Mouse (Mus musculus) liver, embryonic 15.5 days (tissue): Measurements from ENCODE around the gene Mrpl45. TPM values are rescaled to one million over a fixed set of nuclear protein-coding genes. Genes with fewer than 3 reads are reported as not detected.
A peak's percentile ranks its signal among the peaks of the same experiment; 100 is the strongest.
"Not testable (repeated sequence)": the region's sequence is repeated elsewhere in the genome, so short reads cannot be mapped to it uniquely, and the experiment has no call there.

Experiments
- ATAC-seq: fragments of 200-750 bp; cut with Nextera tagmentation; 2 replicates; pipeline ENCODE4 v1.8.0; 2017; ENCODE audit warnings: moderate number of reproducible peaks, mild to moderate bottlenecking, moderate library complexity; ENCODE audit not compliant: insufficient read depth
- H3K27ac ChIP-seq: fragments of 300-500 bp; sonication (generic); replicated peaks from 2 replicates; pipeline ENCODE4 v1.5.1; 2015; ENCODE audit warnings: mild to moderate bottlenecking, inconsistent platforms
- H3K27me3 ChIP-seq: fragments of 300-500 bp; sonication (generic); 2 replicates; pipeline ENCODE4 v1.6.1; 2015; ENCODE audit warnings: mild to moderate bottlenecking, inconsistent platforms
- H3K36me3 ChIP-seq: fragments of 300-500 bp; sonication (generic); replicated peaks from 2 replicates; pipeline ENCODE4 v1.6.1; 2015; ENCODE audit warnings: moderate library complexity, mild to moderate bottlenecking, inconsistent platforms
- H3K4me1 ChIP-seq: fragments of 300-500 bp; sonication (generic); replicated peaks from 2 replicates; pipeline ENCODE4 v1.6.1; 2015; ENCODE audit warnings: inconsistent platforms
- H3K4me2 ChIP-seq: fragments of 300-500 bp; sonication (generic); 2 replicates; pipeline ENCODE4 v1.6.1; 2015; ENCODE audit warnings: moderate library complexity, mild to moderate bottlenecking, inconsistent platforms
- H3K4me3 ChIP-seq: fragments of 300-500 bp; sonication (generic); replicated peaks from 2 replicates; pipeline ENCODE4 v1.5.1; 2015; ENCODE audit warnings: mild to moderate bottlenecking, inconsistent platforms
- H3K9ac ChIP-seq: fragments of 300-500 bp; sonication (generic); 2 replicates; pipeline ENCODE4 v1.6.1; 2015; ENCODE audit warnings: moderate library complexity, mild to moderate bottlenecking, inconsistent platforms
- H3K9me3 ChIP-seq: fragments of 300-500 bp; sonication (generic); replicated peaks from 2 replicates; pipeline ENCODE4 v1.6.1; 2016; ENCODE audit warnings: inconsistent platforms
- whole genome bisulfite sequencing: fragments of 180-500 bp; shearing (Covaris S2); methylation state at CpG from one replicate; pipeline ENCODE4 v1.1.7; 2015; ENCODE audit warnings: mixed read lengths; ENCODE audit not compliant: insufficient replicate concordance; 5-methylcytosine and 5-hydroxymethylcytosine counted together
- polyA plus RNA-seq: library from polyadenylated mRNA; unstranded; fragments of >200 nt; fragmentation: Nextera tagmentation; extraction: Ambion mirVana; gene quantifications from 2 replicates; pipeline ENCODE4 v1.2.1, GENCODE M21; 2015

The Mrpl45 gene
- polyA plus RNA-seq, 1 experiment from 2014 or later, result 24.4 TPM

GRCm38 (mm10) chr11:97314110-97314509 is 1.4 kb upstream of the Mrpl45 start:
- no peak overlapping the region for H3K4me2 ChIP-seq
- no peak overlapping the region for H3K27ac ChIP-seq
- WGBS, result 72% methylated on average over 3 of the region's 3 CpGs
- H3K4me3 ChIP-seq, result no peak overlapping the region
- ATAC-seq, result no peak
- H3K9me3 ChIP-seq, result no peaks in the 10 kb centered on the region
- peaks cover 35% of the 10 kb centered on the region for H3K4me1 ChIP-seq
- H3K36me3 ChIP-seq, result no peaks in the 10 kb centered on the region
- no peak overlapping the region for H3K9ac ChIP-seq
- H3K27me3 ChIP-seq, result peaks cover 34% of the 10 kb centered on the region

DNA sequence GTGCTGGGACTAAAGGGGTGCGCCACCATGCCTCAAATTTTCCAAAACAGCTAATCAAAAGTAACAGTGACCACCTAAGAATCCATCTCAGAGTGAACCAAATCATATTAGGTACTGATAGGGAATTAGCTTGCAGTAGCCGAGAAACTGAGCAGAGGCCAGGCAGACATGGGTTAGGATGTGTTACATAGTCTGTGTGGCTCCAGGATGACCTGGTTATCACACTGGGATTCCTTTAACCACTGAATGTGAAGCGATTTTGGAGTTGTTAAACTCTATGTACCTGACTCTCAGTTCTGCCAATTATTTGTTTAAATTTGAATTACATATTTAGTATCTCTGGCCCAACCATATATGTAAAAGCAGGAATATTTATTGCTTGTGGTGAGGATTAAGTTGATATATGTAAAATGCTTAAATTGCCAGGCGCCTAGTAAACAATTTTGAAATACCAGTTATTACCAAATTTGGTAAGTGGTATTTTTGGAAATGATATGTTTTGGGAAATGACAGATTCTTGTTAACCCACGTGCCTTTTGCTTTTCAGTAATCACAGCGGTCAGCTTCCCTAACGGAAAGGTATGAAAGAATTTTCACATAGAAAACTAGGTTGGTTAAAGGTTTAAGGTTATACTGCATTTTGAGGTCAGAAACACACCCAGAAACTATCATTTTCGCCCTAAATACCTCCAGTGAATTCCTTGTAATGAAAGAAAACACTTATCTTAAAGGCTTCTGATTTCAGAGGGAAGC is 589 bp upstream of the Mrpl45 start:
- no peak for ATAC-seq
- peaks cover 26% of the 10 kb centered on the region for H3K27me3 ChIP-seq
- peaks cover 28% of the 10 kb centered on the region for H3K4me1 ChIP-seq
- WGBS, result 38% methylated on average over 8 of the region's 8 CpGs
- peak overlapping the region; percentile 58 for H3K27ac ChIP-seq
- no peaks in the 10 kb centered on the region for H3K9me3 ChIP-seq
- no peak overlapping the region; the same call in 1 of the 2 replicates for H3K9ac ChIP-seq
- no peaks in the 10 kb centered on the region for H3K36me3 ChIP-seq
- peak overlapping the region; percentile 75 for H3K4me3 ChIP-seq
- H3K4me2 ChIP-seq, result peak overlapping the region; percentile 70

DNA sequence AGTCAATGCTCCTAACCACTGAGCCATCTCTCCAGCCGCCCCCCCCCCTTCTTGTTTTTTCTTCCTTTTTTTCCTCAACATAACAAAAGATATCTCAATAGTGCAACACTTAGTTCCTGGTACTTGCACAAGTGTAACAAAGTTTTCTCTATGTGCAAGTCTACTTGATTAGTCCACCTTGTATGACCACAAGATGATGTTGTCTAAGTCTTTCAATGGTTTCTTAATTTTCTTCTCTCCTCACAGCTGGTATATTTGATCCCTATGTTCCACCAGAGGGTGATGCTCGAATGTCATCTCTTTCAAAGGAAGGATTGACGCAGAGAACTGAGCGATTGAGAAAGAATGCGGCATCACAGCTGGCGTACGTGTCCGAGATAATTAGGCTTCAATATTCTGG is 5.7 kb downstream of the Mrpl45 start:
- Histone ChIP-seq H3K4me1 (peaks cover 8% of the 10 kb centered on the region; the same call in 1 of the 2 replicates), H3K4me3 (no peak overlapping the region), H3K36me3 (peaks cover 39% of the 10 kb centered on the region), H3K27me3 (no peaks in the 10 kb centered on the region), H3K9me3 (no peaks in the 10 kb centered on the region), H3K27ac (no peak overlapping the region), H3K9ac (no peak overlapping the region), H3K4me2 (no peak overlapping the region)
- 81% methylated on average over 8 of the region's 8 CpGs for WGBS
- no peak for ATAC-seq

DNA sequence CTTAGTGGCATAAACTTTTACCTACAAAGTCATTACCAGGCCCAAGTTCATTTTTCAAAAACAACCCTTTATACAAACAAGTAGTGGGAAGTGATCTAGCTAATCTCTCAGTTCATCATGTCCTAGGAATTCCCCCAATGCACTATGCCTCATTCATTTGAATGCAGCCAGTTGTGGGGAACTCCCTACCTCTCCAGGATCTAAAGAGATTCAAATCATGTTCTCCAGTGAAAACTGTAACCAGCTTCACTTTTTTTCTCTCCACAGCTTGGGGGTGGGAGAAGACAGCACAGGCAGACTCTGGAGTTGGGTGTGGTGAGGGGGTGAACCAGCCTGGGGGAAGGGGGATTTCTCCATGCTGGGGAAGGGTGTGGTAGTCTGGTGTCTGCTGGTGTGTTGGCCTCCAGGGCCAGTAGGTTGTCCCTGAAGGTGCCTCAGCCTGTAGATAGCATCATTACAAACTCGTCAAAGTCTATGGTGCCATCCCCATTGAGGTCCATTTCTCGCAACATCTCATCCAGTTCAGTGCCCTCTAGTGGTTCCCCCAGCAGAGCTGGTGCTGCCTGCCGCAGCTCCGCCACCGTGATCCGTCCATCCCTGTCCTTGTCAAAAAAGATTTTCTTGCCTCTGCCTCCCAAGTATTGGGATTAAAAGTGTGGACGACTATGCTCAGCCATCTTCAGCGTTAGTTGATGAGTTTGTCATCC is 6.5 kb downstream of the Mrpl45 start:
- not testable (repeated sequence) for H3K4me2 ChIP-seq, H3K27me3 ChIP-seq, H3K4me3 ChIP-seq, H3K27ac ChIP-seq, H3K9me3 ChIP-seq, H3K9ac ChIP-seq, H3K4me1 ChIP-seq, ATAC-seq
- peaks cover 47% of the 10 kb centered on the region for H3K36me3 ChIP-seq
- 79% methylated on average over 8 of the region's 8 CpGs for WGBS

DNA sequence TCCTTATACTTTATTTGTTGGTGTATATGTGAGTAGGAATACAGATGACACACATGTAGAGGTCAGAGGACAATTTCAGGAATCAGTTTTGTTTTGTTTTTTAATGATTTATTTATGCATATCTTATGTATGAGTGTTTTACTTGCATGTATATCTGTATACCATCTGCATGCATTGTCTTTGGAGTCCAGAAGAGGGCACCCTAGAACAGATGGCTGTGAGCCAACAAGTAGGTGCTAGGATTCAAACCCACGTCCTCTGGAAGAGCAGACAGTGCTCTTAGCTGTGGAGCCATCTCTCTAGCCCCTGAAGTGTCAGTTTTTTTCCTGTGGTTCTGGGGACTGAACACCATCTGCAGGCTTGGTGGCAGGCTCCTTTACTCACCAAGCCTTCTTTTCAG is 9.7 kb downstream of the Mrpl45 start:
- no peaks in the 10 kb centered on the region for H3K27me3 ChIP-seq
- ATAC-seq, result no peak
- H3K4me3 ChIP-seq, result no peak overlapping the region
- H3K4me1 ChIP-seq, result no peaks in the 10 kb centered on the region
- no peak overlapping the region for H3K27ac ChIP-seq
- 53% methylated on average over 1 of the region's 1 CpGs for WGBS
- peaks cover 76% of the 10 kb centered on the region for H3K36me3 ChIP-seq
- no peak overlapping the region for H3K4me2 ChIP-seq
- H3K9ac ChIP-seq, result no peak overlapping the region
- H3K9me3 ChIP-seq, result no peaks in the 10 kb centered on the region

- 21% methylated on average over 9 of the region's 9 CpGs for WGBS
- H3K4me1 ChIP-seq, result peaks cover 7% of the 10 kb centered on the region; the same call in 1 of the 2 replicates
- no peak for ATAC-seq
- no peaks in the 10 kb centered on the region for H3K27me3 ChIP-seq
- no peaks in the 10 kb centered on the region for H3K9me3 ChIP-seq
- H3K9ac ChIP-seq, result no peak overlapping the region
- H3K36me3 ChIP-seq, result peaks cover 68% of the 10 kb centered on the region
- no peak overlapping the region for H3K27ac ChIP-seq
- H3K4me3 ChIP-seq, result no peak overlapping the region
- no peak overlapping the region for H3K4me2 ChIP-seq
These were observed 12.6 kb downstream of the Mrpl45 start for GRCm38 (mm10) chr11:97328148-97328547.

DNA sequence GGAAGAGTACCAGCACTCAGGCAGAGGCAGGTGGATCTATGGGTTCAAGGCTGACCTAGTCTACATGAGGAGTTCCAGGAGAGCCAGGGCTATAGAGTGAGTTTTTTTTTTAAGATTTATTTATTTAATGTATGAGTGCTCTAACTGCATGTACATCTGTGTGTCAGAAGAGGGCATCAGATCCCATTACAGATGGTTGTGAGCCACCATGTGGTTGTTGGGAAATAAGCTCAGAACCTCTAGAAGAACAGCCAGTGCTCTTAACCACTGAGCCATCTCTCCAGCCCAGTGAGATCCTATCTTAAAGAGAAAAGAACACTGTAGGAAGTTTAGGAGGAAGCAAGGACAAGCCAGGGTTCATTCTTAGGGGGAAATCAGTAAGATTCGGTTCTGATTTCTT is 14.8 kb downstream of the Mrpl45 start:
- Histone ChIP-seq H3K36me3 (peaks cover 49% of the 10 kb centered on the region), H3K4me3 (no peak overlapping the region), H3K9ac (no peak overlapping the region), H3K9me3 (no peaks in the 10 kb centered on the region), H3K27me3 (peaks cover 5% of the 10 kb centered on the region; the same call in 1 of the 2 replicates), H3K4me2 (no peak overlapping the region), H3K27ac (no peak overlapping the region), H3K4me1 (peaks cover 9% of the 10 kb centered on the region; the same call in 1 of the 2 replicates)
- WGBS, result 82% methylated on average over 1 of the region's 1 CpGs
- no peak for ATAC-seq

DNA sequence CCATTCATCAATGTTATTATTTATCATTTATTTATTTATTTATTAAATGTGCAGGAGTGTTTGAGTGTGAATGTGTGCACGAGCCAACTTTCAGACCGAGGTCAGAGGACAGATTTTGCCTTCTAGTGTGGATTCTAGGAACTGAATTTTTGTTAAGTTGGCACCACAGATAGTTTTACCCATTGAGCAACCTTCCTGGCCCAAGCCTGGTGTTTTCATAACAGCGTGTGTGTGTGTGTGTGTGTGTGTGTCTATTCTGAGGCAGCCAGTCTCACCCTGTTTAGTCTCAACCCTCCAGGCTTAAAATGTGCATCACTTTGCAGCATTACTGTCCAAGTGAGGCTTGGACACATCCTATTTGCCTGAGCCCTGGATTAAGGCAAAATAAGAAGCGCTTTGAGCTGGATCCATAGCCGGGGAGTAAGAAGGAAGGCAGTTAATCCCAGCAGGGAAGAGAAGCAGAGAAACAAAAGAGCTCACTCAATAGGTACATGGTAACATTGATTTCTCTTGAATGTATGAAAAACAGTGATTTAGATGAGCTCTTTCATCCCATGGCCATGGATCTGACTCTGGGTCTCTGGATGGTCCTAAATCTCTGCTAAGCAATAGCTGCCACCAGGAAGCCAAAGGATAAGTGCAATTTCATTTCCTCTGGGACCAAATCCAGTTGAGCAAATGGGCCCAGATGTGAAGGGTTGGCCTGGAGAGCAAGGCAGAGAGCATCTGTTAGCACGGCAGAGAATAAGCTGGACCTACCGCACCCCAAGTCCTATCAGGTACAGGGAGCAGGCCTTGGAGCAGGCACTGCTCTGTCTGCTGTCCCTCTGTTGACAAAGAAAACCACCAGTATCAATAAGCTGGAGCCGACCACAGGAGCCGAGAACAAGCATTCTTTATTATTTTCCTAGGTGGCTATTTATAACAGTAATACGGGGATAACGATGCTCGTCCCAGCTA is 16.0 kb downstream of the Mrpl45 start:
- H3K27ac ChIP-seq, result no peak overlapping the region
- H3K4me2 ChIP-seq, result no peak overlapping the region
- peaks cover 37% of the 10 kb centered on the region for H3K36me3 ChIP-seq
- H3K4me1 ChIP-seq, result peaks cover 9% of the 10 kb centered on the region; the same call in 1 of the 2 replicates
- no peak overlapping the region for H3K9ac ChIP-seq
- peaks cover 17% of the 10 kb centered on the region for H3K27me3 ChIP-seq
- ATAC-seq, result no peak
- no peak overlapping the region for H3K4me3 ChIP-seq
- 78% methylated on average over 12 of the region's 12 CpGs for WGBS
- H3K9me3 ChIP-seq, result no peaks in the 10 kb centered on the region

DNA sequence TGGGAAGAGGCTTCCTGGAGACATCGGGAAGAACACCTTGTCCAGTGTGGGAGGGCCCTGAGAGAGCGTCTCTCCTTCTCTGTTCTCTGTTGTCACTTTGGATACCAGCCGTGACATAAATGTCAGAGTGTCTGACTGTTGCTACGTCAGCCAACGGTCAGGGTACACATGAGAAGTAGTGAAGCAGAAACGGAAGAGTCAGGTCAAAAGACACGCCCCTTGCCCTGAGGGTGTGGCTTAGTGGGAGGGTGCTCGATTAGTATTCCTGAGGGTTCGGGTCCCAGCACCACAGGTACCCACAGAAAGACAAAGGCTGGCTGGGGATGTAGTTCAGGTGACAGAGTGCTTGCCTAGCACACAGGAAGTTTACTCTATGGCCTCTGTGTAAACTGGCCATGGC is 17.5 kb downstream of the Mrpl45 start:
- WGBS, result 36% methylated on average over 9 of the region's 9 CpGs
- no peak for ATAC-seq
- Histone ChIP-seq H3K4me1 (peaks cover 9% of the 10 kb centered on the region; the same call in 1 of the 2 replicates), H3K4me2 (no peak overlapping the region), H3K9me3 (no peaks in the 10 kb centered on the region), H3K9ac (no peak overlapping the region), H3K4me3 (no peak overlapping the region), H3K36me3 (peaks cover 24% of the 10 kb centered on the region), H3K27me3 (peaks cover 32% of the 10 kb centered on the region), H3K27ac (no peak overlapping the region)

DNA sequence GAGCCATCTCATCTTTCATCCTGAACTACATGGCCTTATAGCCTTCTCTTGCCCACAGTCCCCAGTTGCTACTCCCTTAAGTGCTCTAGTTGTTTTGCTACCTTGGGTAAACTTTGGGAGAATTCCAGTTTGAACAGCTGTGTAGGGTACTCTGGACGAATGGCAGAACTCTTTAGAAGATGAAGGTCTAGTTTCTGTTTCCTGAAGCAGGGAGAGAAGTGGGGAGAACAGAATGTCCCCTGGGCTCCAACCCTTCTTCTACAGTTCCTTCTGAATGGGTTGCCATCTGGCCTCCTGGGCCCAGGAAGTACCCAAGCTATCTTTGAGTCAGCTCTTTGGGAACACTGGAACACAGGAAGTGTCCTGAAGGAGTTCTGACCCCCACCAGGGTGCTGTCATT is 18.4 kb downstream of the Mrpl45 start:
- H3K27ac ChIP-seq, result no peak overlapping the region
- H3K4me1 ChIP-seq, result peaks cover 9% of the 10 kb centered on the region; the same call in 1 of the 2 replicates
- no peak for ATAC-seq
- peaks cover 16% of the 10 kb centered on the region for H3K36me3 ChIP-seq
- 45% methylated on average over 1 of the region's 1 CpGs for WGBS
- H3K27me3 ChIP-seq, result peaks cover 41% of the 10 kb centered on the region
- H3K9me3 ChIP-seq, result no peaks in the 10 kb centered on the region
- no peak overlapping the region for H3K4me2 ChIP-seq
- H3K4me3 ChIP-seq, result no peak overlapping the region
- no peak overlapping the region for H3K9ac ChIP-seq
